Mouse (Mus musculus) MEL (cell line): ENCODE measurements around the gene Gm11983. TPM values are rescaled to one million over a fixed set of nuclear protein-coding genes. Genes with fewer than 3 reads are reported as not detected.

Source experiments
- DNase-seq: peaks from one replicate; pipeline ENCODE4 v3.0.0; 2011; ENCODE audit warnings: low read depth, low spot score
- H3K27ac ChIP-seq: 2 replicates; pipeline ENCODE4 v1.5.1; 2012; ENCODE audit warnings: low read depth, mild to moderate bottlenecking, control low read depth, low read length, moderate library complexity; ENCODE audit not compliant: control insufficient read depth
- H3K27me3 ChIP-seq, 2 experiments: fragments of 150-350 bp in 1 of 2; sonication (generic) in 1 of 2; 2 replicates each; pipeline ENCODE4 v1.6.1; 2012; ENCODE audit warnings: low read length in 2 of 2, mild to moderate bottlenecking in 2 of 2, improper control_type of control experiment in 1 of 2, moderate library complexity in 1 of 2; ENCODE audit not compliant: insufficient read depth in 2 of 2, control insufficient read depth in 1 of 2
- H3K36me3 ChIP-seq, 2 experiments: 2 replicates each; pipeline ENCODE4 v1.6.1; 2012 to 2014; ENCODE audit warnings: low read length in 2 of 2, improper control_type of control experiment in 1 of 2, inconsistent platforms in 1 of 2, mild to moderate bottlenecking in 1 of 2; ENCODE audit not compliant: insufficient read depth in 2 of 2, control insufficient read depth in 1 of 2
- H3K4me1 ChIP-seq, 2 experiments: fragments of 150-350 bp in 1 of 2; sonication (generic) in 1 of 2; 2 replicates each; pipeline ENCODE4 v1.6.1; 2012; ENCODE audit warnings: low read length in 2 of 2, improper control_type of control experiment in 1 of 2, mild to moderate bottlenecking in 1 of 2; ENCODE audit not compliant: insufficient read depth in 2 of 2, control insufficient read depth in 1 of 2
- H3K4me3 ChIP-seq, 2 experiments: fragments of 150-350 bp in 1 of 2; sonication (generic) in 1 of 2; 2 replicates each; pipeline ENCODE4 v1.5.1; 2012; ENCODE audit warnings: low read depth in 2 of 2, low read length in 2 of 2, mild to moderate bottlenecking in 2 of 2, moderate library complexity in 2 of 2, control low read depth in 1 of 2, improper control_type of control experiment in 1 of 2; ENCODE audit not compliant: control insufficient read depth in 1 of 2, insufficient read depth in 1 of 2
- H3K79me2 ChIP-seq: 2 replicates; pipeline ENCODE4 v1.6.1; 2012; ENCODE audit warnings: mild to moderate bottlenecking, low read length, moderate library complexity; ENCODE audit not compliant: control insufficient read depth, poor library complexity, insufficient read depth
- H3K9ac ChIP-seq: 2 replicates; pipeline ENCODE4 v1.6.1; 2012; ENCODE audit warnings: low read depth, mild to moderate bottlenecking, control low read depth, low read length, moderate library complexity; ENCODE audit not compliant: control insufficient read depth, poor library complexity, severe bottlenecking
- H3K9me3 ChIP-seq: fragments of 150-350 bp; sonication (generic); replicated peaks from 2 replicates; pipeline ENCODE4 v1.6.1; 2012; ENCODE audit warnings: mild to moderate bottlenecking, low read length, improper control_type of control experiment, moderate library complexity; ENCODE audit not compliant: insufficient read depth
- BHLHE40 ChIP-seq: IDR thresholded peaks from 2 replicates; pipeline ENCODE4 v1.6.1; 2012; ENCODE audit warnings: low read depth, mild to moderate bottlenecking, inconsistent platforms, low read length, improper control_type of control experiment, borderline replicate concordance
- CHD1 ChIP-seq: IDR thresholded peaks from 2 replicates; pipeline ENCODE4 v1.6.1; 2012; ENCODE audit warnings: low read depth, mild to moderate bottlenecking, inconsistent platforms, low read length, improper control_type of control experiment
- CHD2 ChIP-seq: IDR thresholded peaks from 2 replicates; pipeline ENCODE4 v1.6.1; 2011; ENCODE audit warnings: low read length, improper control_type of control experiment
- CTCF ChIP-seq, 3 experiments: IDR thresholded peaks in 2 of 3; conservative IDR thresholded peaks in 1 of 3; 2 replicates each; pipeline ENCODE4 v1.5.1; 2011 to 2012; ENCODE audit warnings: low read length in 3 of 3, low read depth in 2 of 3, mild to moderate bottlenecking in 2 of 3, improper control_type of control experiment in 1 of 3, inconsistent platforms in 1 of 3, mixed read lengths in 1 of 3, moderate library complexity in 1 of 3; ENCODE audit not compliant: control insufficient read depth in 1 of 3, insufficient read depth in 1 of 3, poor library complexity in 1 of 3, severe bottlenecking in 1 of 3
- ELF1 ChIP-seq: IDR thresholded peaks from 2 replicates; pipeline ENCODE4 v1.6.1; 2014; ENCODE audit warnings: low read depth, mild to moderate bottlenecking, inconsistent platforms, low read length, improper control_type of control experiment, moderate library complexity
- ETS1 ChIP-seq: IDR thresholded peaks from 2 replicates; pipeline ENCODE4 v1.6.1; 2012; ENCODE audit warnings: low read depth, mild to moderate bottlenecking, inconsistent platforms, low read length, improper control_type of control experiment, moderate library complexity
- GABPA ChIP-seq: IDR thresholded peaks from 2 replicates; pipeline ENCODE4 v1.6.1; 2012; ENCODE audit warnings: low read depth, mild to moderate bottlenecking, inconsistent platforms, low read length, improper control_type of control experiment, moderate library complexity
- GATA1 ChIP-seq: IDR thresholded peaks from 2 replicates; pipeline ENCODE4 v1.6.1; 2011; ENCODE audit warnings: low read depth, low read length, improper control_type of control experiment
- HCFC1 ChIP-seq: IDR thresholded peaks from 2 replicates; pipeline ENCODE4 v1.6.1; 2012; ENCODE audit warnings: low read depth, mild to moderate bottlenecking, inconsistent platforms, low read length, improper control_type of control experiment, moderate library complexity
- JUND ChIP-seq: IDR thresholded peaks from 2 replicates; pipeline ENCODE4 v1.6.1; 2011; ENCODE audit warnings: low read depth, mild to moderate bottlenecking, improper control_type of control experiment, low read length
- KAT2A ChIP-seq: conservative IDR thresholded peaks from 2 replicates; pipeline ENCODE4 v1.6.1; 2012; ENCODE audit warnings: low read depth, low read length, improper control_type of control experiment, inconsistent platforms
- MAFK ChIP-seq: IDR thresholded peaks from 2 replicates; pipeline ENCODE4 v1.6.1; 2011; ENCODE audit warnings: low read depth, mild to moderate bottlenecking, low read length, improper control_type of control experiment, borderline replicate concordance
- MAZ ChIP-seq: IDR thresholded peaks from 2 replicates; pipeline ENCODE4 v1.6.1; 2012; ENCODE audit warnings: low read depth, mild to moderate bottlenecking, inconsistent platforms, low read length, improper control_type of control experiment
- MXI1 ChIP-seq: IDR thresholded peaks from 2 replicates; pipeline ENCODE4 v1.6.1; 2011; ENCODE audit warnings: mild to moderate bottlenecking, low read depth, low read length, improper control_type of control experiment
- MYB ChIP-seq: IDR thresholded peaks from 2 replicates; pipeline ENCODE4 v1.6.1; 2011; ENCODE audit warnings: mild to moderate bottlenecking, low read depth, low read length, improper control_type of control experiment
- MYC ChIP-seq: IDR thresholded peaks from 2 replicates; pipeline ENCODE4 v1.6.1; 2011; ENCODE audit warnings: low read depth, mild to moderate bottlenecking, low read length, improper control_type of control experiment, moderate library complexity
- NRF1 ChIP-seq: IDR thresholded peaks from 2 replicates; pipeline ENCODE4 v1.6.1; 2014; ENCODE audit warnings: low read depth, mild to moderate bottlenecking, inconsistent platforms, low read length, improper control_type of control experiment, moderate library complexity; ENCODE audit not compliant: poor library complexity, insufficient read depth, severe bottlenecking
- POLR2A ChIP-seq, 2 experiments: IDR thresholded peaks; 2 replicates each; pipeline ENCODE4 v1.6.1; 2011 to 2012; ENCODE audit warnings: low read length in 2 of 2, mild to moderate bottlenecking in 2 of 2, control low read depth in 1 of 2, improper control_type of control experiment in 1 of 2, low read depth in 1 of 2, moderate library complexity in 1 of 2; ENCODE audit not compliant: control insufficient read depth in 1 of 2, insufficient read depth in 1 of 2, poor library complexity in 1 of 2
- POLR2AphosphoS2 ChIP-seq: IDR thresholded peaks from 2 replicates; pipeline ENCODE4 v1.6.1; 2011; ENCODE audit warnings: low read length, improper control_type of control experiment
- POLR2AphosphoS5 ChIP-seq: IDR thresholded peaks from 2 replicates; pipeline ENCODE4 v1.6.1; 2012; ENCODE audit warnings: low read depth, borderline replicate concordance, mild to moderate bottlenecking, inconsistent platforms, low read length, moderate library complexity, mixed read lengths
- RAD21 ChIP-seq: IDR thresholded peaks from 2 replicates; pipeline ENCODE4 v1.6.1; 2011; ENCODE audit warnings: mild to moderate bottlenecking, low read depth, low read length, improper control_type of control experiment
- TAL1 ChIP-seq: IDR thresholded peaks from 2 replicates; pipeline ENCODE4 v1.6.1; 2012; ENCODE audit warnings: mild to moderate bottlenecking, inconsistent platforms, low read length, moderate library complexity, mixed read lengths
- TBP ChIP-seq: IDR thresholded peaks from 2 replicates; pipeline ENCODE4 v1.8.0; 2011; ENCODE audit warnings: low read depth, low read length, improper control_type of control experiment
- TCF12 ChIP-seq: IDR thresholded peaks from 2 replicates; pipeline ENCODE4 v1.6.1; 2014; ENCODE audit warnings: low read depth, mild to moderate bottlenecking, inconsistent platforms, low read length, improper control_type of control experiment, moderate library complexity
- USF1 ChIP-seq: IDR thresholded peaks from 2 replicates; pipeline ENCODE4 v1.6.1; 2014; ENCODE audit warnings: low read depth, mild to moderate bottlenecking, inconsistent platforms, low read length, improper control_type of control experiment, moderate library complexity
- ZC3H11A ChIP-seq: IDR thresholded peaks from 2 replicates; pipeline ENCODE4 v1.6.1; 2012; ENCODE audit warnings: low read depth, mild to moderate bottlenecking, inconsistent platforms, low read length, improper control_type of control experiment
- polyA plus RNA-seq, 2 experiments: library from polyadenylated mRNA; stranded (reverse) in 1 of 2; unstranded in 1 of 2; fragments of >175 nt in 1 of 2; fragments of >200 nt in 1 of 2; gene quantifications; 2 replicates each; pipeline versions ENCODE4 v1.2.1 to v1.2.4; 2012; ENCODE audit warnings: low replicate concordance in 2 of 2, low read depth in 1 of 2; ENCODE audit not compliant: insufficient read length in 2 of 2, insufficient read depth in 1 of 2, missing spikeins in 1 of 2
- total RNA-seq: library from RNA; depleted of rRNA; stranded (reverse); fragments of 300-350 nt; gene quantifications from 2 replicates; pipeline ENCODE4 v1.2.3, GENCODE M21; 2012

Gm11983 gene
- total and polyA plus RNA-seq, 3 experiments, result not detected

GRCm38 (mm10) chr11:6862185-6862584 is 24.7 kb upstream of the Gm11983 start:
- Histone ChIP-seq H3K9me3 (no peaks in the 10 kb centered on the region), H3K79me2 (no peaks in the 10 kb centered on the region), H3K9ac (no peak overlapping the region), H3K27ac (no peak overlapping the region), H3K27me3 (no peaks in the 10 kb centered on the region), H3K4me1 (no peaks in the 10 kb centered on the region), H3K36me3 (no peaks in the 10 kb centered on the region), H3K4me3 (no peak overlapping the region)
- TF ChIP-seq CHD2, result no peak
- TF ChIP-seq POLR2AphosphoS5, result no peak
- no peak for TF ChIP-seq TBP
- TF ChIP-seq TCF12, result no peak
- TF ChIP-seq MXI1, result no peak
- no peak for TF ChIP-seq MYC
- no peak for TF ChIP-seq TAL1
- no peak for TF ChIP-seq GATA1
- no peak for TF ChIP-seq KAT2A
- TF ChIP-seq HCFC1, result no peak
- no peak for TF ChIP-seq MAFK
- DNase-seq, result no peak

- no peak overlapping the region for H3K27ac ChIP-seq
- H3K79me2 ChIP-seq, result no peaks in the 10 kb centered on the region
- no peak for DNase-seq
- H3K9ac ChIP-seq, result no peak overlapping the region
- TF ChIP-seq ELF1, result no peak
- no peak for TF ChIP-seq USF1
- TF ChIP-seq ETS1, result no peak
- TF ChIP-seq ZC3H11A, result no peak
- TF ChIP-seq NRF1, result no peak
- no peak for TF ChIP-seq CHD1
- TF ChIP-seq BHLHE40, result no peak
- no peak for TF ChIP-seq CTCF (IDR thresholded peaks at IDR 0.05 in 2 of 3, conservative IDR thresholded peaks at IDR 0.05 in 1 of 3; ENCODE audit: control insufficient read depth in 1 of 3, insufficient read depth in 1 of 3, low read depth in 2 of 3, low read length in 3 of 3, poor library complexity in 1 of 3, severe bottlenecking in 1 of 3)
- no peak for TF ChIP-seq JUND
- no peak for TF ChIP-seq GABPA
- TF ChIP-seq RAD21, result no peak
- TF ChIP-seq TAL1, result no peak
- TF ChIP-seq POLR2A (IDR thresholded peaks at IDR 0.05; ENCODE audit: control insufficient read depth in 1 of 2, insufficient read depth in 1 of 2, low read depth in 1 of 2, low read length in 2 of 2, poor library complexity in 1 of 2), result no peak
- TF ChIP-seq MAZ, result no peak
- no peak for TF ChIP-seq MYC
- no peak for TF ChIP-seq POLR2AphosphoS2
- no peak for TF ChIP-seq MYB
- TF ChIP-seq, all 39 proteins: peak for 0
- Histone ChIP-seq H3K36me3 (no peaks in the 10 kb centered on the region), H3K27me3 (no peaks in the 10 kb centered on the region), H3K4me1 (no peaks in the 10 kb centered on the region), H3K9me3 (no peaks in the 10 kb centered on the region), H3K4me3 (no peak overlapping the region)
Measured at GRCm38 (mm10) chr11:6859898-6860858, 22.7 kb upstream of the Gm11983 start.
